Mouse (Mus musculus) G1E (cell line): ENCODE data around the gene Prkcd. TPM values are rescaled to one million over a fixed set of nuclear protein-coding genes. Genes with fewer than 3 reads are reported as not detected.

Experiments used
- ATAC-seq: 2 replicates; pipeline ENCODE4 v1.8.0; 2016; ENCODE audit warnings: mild to moderate bottlenecking; ENCODE audit not compliant: insufficient number of reproducible peaks, poor library complexity, low FRiP score, severe bottlenecking; ENCODE audit errors: extremely low read depth
- DNase-seq: peaks from one replicate; pipeline ENCODE4 v3.0.0; 2012; ENCODE audit warnings: low spot score
- H3K27me3 ChIP-seq: 2 replicates; pipeline ENCODE4 v1.6.1; 2012; ENCODE audit warnings: mild to moderate bottlenecking, low read length, inconsistent platforms; ENCODE audit not compliant: insufficient read depth
- H3K36me3 ChIP-seq: replicated peaks from 2 replicates; pipeline ENCODE3; 2012; ENCODE audit warnings: mild to moderate bottlenecking, inconsistent platforms
- H3K4me1 ChIP-seq: 2 replicates; pipeline ENCODE4 v1.6.1; 2012; ENCODE audit warnings: low read depth, low read length, inconsistent platforms, mixed read lengths; ENCODE audit not compliant: insufficient read depth
- H3K4me3 ChIP-seq: 2 replicates; pipeline ENCODE4 v1.5.1; 2012; ENCODE audit warnings: low read depth, mild to moderate bottlenecking, inconsistent platforms, low read length, moderate library complexity, mixed read lengths
- H3K9me3 ChIP-seq: replicated peaks from 2 replicates; pipeline ENCODE4 v1.6.1; 2012; ENCODE audit warnings: inconsistent platforms
- CTCF ChIP-seq: IDR thresholded peaks from 2 replicates; pipeline ENCODE4 v1.5.1; 2012; ENCODE audit warnings: low read depth, low read length, inconsistent platforms, mixed read lengths
- GATA1 ChIP-seq: IDR thresholded peaks from 2 replicates; pipeline ENCODE4 v1.6.1; 2012; ENCODE audit warnings: borderline replicate concordance, low read length, inconsistent platforms, mixed read lengths
- GATA2 ChIP-seq: IDR thresholded peaks from 2 replicates; pipeline ENCODE4 v1.6.1; 2012; ENCODE audit warnings: low read depth, low read length, inconsistent platforms, borderline replicate concordance
- POLR2AphosphoS5 ChIP-seq: IDR thresholded peaks from 2 replicates; pipeline ENCODE4 v1.6.1; 2012; ENCODE audit warnings: low read depth, low read length, inconsistent platforms; ENCODE audit not compliant: insufficient replicate concordance
- TAL1 ChIP-seq: conservative IDR thresholded peaks from 2 replicates; pipeline ENCODE4 v1.6.1; 2012; ENCODE audit warnings: low read depth, low read length, inconsistent platforms, mixed read lengths
- polyA plus RNA-seq: library from polyadenylated mRNA; stranded (reverse); fragments of >175 nt; gene quantifications from 2 replicates; pipeline ENCODE4 v1.2.3, GENCODE M21; 2012
- total RNA-seq, 2 experiments: library from RNA; stranded (forward) in 1 of 2; stranded (reverse) in 1 of 2; fragments of 200-1000 nt in 1 of 2; fragments of >200 nt in 1 of 2; fragmentation: Nextera tagmentation in 1 of 2; gene quantifications; 2 replicates each; pipeline ENCODE4 v1.2.3; 2014 to 2017

Gene Prkcd
- total and polyA plus RNA-seq, 3 experiments, result 37.0 to 138 (median 43.9) TPM

GRCm38 (mm10) chr14:30622130-30622529 lies 3.9 kb downstream of the Prkcd start:
- no peak for DNase-seq
- ATAC-seq, result no peak
- H3K4me1 ChIP-seq, result peaks cover 75% of the 10 kb centered on the region
- H3K4me3 ChIP-seq, result no peak overlapping the region
- no peaks in the 10 kb centered on the region for H3K9me3 ChIP-seq
- H3K27me3 ChIP-seq, result peaks cover 4% of the 10 kb centered on the region; the same call in 1 of the 2 replicates
- peaks cover 64% of the 10 kb centered on the region for H3K36me3 ChIP-seq
- TF ChIP-seq CTCF (no peak), GATA1 (no peak), POLR2AphosphoS5 (no peak), TAL1 (no peak), GATA2 (no peak)

DNA sequence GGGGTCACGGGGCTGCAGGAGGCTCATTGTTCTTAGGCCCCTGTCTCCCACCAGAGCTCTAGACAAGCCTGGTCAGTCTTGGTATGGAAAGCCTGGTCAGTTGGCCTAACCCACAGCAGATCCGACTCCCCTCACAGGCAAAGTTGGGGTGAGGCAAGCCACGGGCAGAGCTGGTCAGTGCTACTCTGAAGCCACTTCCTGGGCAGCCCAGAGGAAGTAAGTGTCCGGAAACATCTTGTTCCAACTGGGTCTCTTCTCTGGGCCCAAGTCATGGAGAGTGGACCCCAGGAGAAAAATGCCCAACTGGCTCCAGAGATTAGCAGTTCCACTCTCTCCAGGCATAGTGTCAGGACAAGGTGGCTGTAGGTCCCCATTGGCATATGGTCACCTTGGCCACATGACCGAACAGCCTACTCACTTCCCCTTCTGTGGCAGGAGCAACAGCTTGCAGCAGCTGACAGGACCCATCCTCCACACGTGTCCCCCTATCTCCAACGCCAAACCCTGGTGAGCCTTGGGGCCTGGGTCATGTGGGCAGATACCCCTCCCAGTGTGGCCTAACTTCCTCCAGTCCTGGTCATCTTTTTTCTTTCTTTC lies 5.9 kb downstream of the Prkcd start:
- peak; percentile 52 for DNase-seq
- Histone ChIP-seq H3K36me3 (peaks cover 80% of the 10 kb centered on the region), H3K4me3 (no peak overlapping the region), H3K4me1 (peaks cover 62% of the 10 kb centered on the region), H3K9me3 (no peaks in the 10 kb centered on the region), H3K27me3 (no peaks in the 10 kb centered on the region)
- peak; percentile 65 for ATAC-seq
- TF ChIP-seq GATA1 (no peak), TAL1 (0 out of 2 replicates have a peak, but pooled peaks have one; percentile 20)

DNA sequence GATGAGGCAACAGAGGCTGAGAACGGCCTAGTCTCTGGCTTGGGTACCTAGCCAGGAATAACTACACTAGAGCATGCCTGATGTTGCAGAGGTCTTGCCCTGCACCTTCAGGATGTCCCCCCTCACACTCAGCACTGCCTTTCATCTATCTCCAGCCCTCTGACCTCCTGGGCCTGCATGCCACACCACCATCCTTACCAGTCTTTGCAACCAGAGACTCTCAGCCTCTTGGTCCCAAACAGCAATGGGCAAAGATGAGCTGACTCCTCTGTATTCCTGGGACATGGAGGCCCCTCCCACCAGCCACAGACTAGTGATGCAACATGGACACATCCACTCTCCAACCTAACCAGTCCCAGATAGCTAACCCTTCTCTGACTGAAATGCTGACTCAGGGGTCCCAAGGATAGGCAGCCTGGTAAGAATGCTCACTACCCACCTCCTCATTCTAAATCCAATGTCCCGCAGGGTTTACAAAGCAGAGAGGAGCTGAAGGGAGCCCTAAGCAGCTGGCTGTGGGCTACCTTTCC lies 7.2 kb downstream of the Prkcd start:
- no peaks in the 10 kb centered on the region for H3K9me3 ChIP-seq
- no peaks in the 10 kb centered on the region for H3K27me3 ChIP-seq
- H3K4me1 ChIP-seq, result peaks cover 54% of the 10 kb centered on the region
- TF ChIP-seq GATA2, result no peak
- TF ChIP-seq CTCF, result no peak
- no peak for TF ChIP-seq POLR2AphosphoS5
- TF ChIP-seq TAL1, result no peak
- no peak for TF ChIP-seq GATA1
- ATAC-seq (no peak), DNase-seq (no peak)
- H3K36me3 ChIP-seq, result peaks cover 86% of the 10 kb centered on the region
- H3K4me3 ChIP-seq, result no peak overlapping the region

- TF ChIP-seq POLR2AphosphoS5 (no peak), GATA2 (no peak), TAL1 (no peak), GATA1 (no peak), CTCF (no peak)
- Histone ChIP-seq H3K27me3 (no peaks in the 10 kb centered on the region), H3K36me3 (peaks cover 83% of the 10 kb centered on the region), H3K4me3 (no peak overlapping the region), H3K4me1 (peaks cover 52% of the 10 kb centered on the region), H3K9me3 (no peaks in the 10 kb centered on the region)
- ATAC-seq (no peak), DNase-seq (no peak)
Measured at GRCm38 (mm10) chr14:30616751-30617150, 9.3 kb downstream of the Prkcd start.

DNA sequence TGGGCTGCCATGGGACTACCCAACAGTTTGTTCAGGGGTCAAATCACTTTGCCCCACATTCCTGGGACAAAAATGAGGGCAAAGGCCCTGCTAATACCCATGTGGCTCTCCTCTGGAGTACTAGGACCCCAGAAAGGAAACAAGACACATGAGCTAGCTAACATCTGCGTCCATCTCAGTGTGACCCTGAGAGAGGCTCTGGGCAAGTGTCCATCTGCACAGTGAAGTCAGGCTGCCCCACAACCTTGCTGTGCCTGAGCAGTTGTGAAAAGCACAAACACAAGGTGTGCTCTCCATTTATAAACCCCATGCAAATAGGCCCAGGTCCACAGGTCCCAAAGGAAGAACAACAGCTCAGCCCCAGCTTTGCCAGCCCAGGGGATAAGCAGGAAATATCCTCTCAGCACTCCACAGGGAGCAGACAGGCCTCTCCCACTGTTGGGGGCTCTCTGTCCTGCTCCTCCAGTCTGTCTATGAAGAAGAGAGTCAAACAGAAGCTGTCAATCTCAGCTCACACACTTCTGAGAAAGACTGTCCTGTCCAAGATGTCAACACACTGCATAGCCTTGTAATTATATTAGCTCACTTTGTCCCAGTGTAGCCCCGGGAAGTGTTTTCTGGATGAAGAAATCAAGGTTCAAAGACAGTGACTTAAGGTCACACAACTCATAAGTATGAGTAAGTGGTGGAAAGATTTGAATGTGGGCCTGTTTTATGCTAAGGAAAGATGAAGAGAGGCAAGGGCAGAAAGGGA lies 12.9 kb downstream of the Prkcd start:
- peaks cover 88% of the 10 kb centered on the region for H3K36me3 ChIP-seq

DNA sequence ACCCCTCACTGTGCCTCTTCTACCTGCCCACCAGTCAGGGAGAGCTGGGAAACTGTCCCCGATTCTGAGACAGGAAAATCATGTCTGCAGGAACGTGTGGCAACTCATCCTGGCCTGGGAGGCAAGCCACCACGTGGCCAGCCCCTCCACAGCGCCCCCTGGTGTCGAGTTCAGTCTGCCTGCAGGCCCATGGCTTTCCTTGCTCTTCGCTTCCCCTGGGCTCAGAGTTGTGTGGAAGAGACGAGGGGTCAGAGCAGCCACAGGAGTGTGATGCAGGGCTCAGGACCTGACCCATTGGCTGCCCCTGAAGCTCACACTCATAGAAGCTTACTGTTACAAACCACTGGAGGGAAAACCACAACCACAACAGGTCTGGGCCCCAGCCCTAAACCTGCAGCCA lies 13.5 kb downstream of the Prkcd start:
- H3K36me3 ChIP-seq, result peaks cover 90% of the 10 kb centered on the region
- H3K9me3 ChIP-seq, result no peaks in the 10 kb centered on the region
- H3K27me3 ChIP-seq, result no peaks in the 10 kb centered on the region
- peaks cover 38% of the 10 kb centered on the region for H3K4me1 ChIP-seq
- TF ChIP-seq GATA2 (no peak), CTCF (peak; percentile 88)
- H3K4me3 ChIP-seq, result no peak overlapping the region; the same call in 1 of the 2 replicates
- ATAC-seq, result peak; percentile 46; the same call in 1 of the 2 replicates
- peak; percentile 51 for DNase-seq

More for the DNA sequence above, 12.9 kb downstream of the Prkcd start:
- Histone ChIP-seq H3K4me1 (peaks cover 33% of the 10 kb centered on the region), H3K9me3 (no peaks in the 10 kb centered on the region), H3K4me3 (no peak overlapping the region), H3K27me3 (no peaks in the 10 kb centered on the region)
- ATAC-seq, result no peak
- TF ChIP-seq CTCF (no peak), GATA2 (no peak), TAL1 (no peak), GATA1 (no peak), POLR2AphosphoS5 (no peak)
- no peak for DNase-seq
